Mouse (Mus musculus) lung, postnatal 10 days (tissue): ENCODE data around the gene Slc22a22.
"Not testable (repeated sequence)": the region's sequence is repeated elsewhere in the genome, so short reads cannot be mapped to it uniquely, and the experiment has no call there.

Experiments
- DNase-seq: peaks from one replicate; pipeline ENCODE4 v3.0.0; 2021

Slc22a22 gene

DNA sequence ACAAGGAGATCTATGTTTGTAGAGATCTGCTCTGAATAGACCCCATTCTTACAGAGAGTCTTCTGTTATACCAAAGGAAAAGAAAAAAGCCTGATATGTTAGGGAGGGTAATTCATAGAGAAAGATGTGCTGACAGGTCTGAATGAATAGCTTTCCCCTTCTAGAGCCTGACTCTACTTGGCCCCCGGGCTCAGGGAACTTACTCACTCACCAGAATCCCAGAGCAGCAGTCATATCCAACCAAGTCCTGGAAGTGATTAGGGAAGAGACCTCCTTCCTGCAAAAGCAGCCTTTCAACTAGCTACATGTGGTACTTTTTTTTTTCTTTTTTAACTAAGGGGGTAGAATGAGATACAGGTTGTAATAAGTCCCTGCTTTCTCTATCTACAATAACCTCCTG is 111.0 kb downstream of the Slc22a22 start:
- no peak for DNase-seq

DNA sequence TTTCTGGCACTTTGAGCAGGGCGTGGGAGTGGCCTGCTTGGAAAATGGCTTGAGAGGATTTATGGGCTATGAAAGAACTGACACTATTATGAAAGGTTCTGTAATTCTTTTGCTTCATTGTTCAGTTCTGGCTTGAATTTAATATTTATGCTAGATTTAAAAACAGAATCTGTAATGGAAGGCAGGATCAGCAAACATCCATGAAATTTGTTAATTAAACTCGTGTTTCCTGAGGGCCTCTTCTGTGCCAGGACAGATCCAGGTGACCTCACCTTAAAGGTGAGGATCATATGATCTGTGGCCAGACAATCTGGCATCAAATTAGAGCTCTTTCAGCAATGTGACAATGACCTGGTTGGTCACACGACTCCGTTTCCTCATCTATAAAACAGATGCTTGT is 122.1 kb downstream of the Slc22a22 start:
- no peak for DNase-seq

DNA sequence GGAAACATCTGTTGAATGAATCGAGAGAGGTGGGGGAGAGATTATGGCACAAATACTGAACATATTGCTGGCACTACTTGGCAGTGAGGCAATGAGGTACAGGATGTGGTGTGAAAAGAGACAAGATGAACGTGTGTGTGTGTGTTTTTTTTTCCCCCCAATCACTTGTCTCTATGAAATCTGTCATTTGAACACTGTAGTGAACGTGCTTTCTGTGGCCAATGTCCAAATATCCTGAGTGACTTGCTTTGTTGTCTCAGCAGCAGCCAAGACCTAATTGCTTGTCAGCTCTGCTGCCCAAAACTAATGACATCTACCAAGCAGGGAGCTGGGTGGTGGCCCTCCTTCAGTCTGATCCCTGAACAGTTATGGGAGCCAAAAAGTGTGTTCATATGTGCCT is 136.9 kb downstream of the Slc22a22 start:
- no peak for DNase-seq

DNA sequence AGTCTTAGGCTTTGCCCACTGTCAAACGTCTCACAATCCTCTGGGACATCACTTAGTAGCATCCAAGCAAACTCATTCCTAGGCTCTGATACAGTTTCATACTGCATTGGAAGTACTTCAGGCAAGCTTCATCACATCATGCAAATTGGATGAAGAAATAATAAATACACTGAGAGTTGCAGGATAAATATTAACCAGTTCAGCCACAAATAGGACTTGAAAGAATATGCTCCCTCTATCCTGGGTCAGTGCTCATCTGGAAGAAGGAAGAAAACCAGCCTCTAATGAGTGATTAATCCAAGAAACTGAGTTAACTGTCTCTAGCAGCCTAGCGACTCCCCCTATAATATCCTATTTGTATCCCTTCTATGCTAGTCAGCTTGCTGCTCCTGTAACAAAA is 146.1 kb downstream of the Slc22a22 start:
- DNase-seq: no peak

DNA sequence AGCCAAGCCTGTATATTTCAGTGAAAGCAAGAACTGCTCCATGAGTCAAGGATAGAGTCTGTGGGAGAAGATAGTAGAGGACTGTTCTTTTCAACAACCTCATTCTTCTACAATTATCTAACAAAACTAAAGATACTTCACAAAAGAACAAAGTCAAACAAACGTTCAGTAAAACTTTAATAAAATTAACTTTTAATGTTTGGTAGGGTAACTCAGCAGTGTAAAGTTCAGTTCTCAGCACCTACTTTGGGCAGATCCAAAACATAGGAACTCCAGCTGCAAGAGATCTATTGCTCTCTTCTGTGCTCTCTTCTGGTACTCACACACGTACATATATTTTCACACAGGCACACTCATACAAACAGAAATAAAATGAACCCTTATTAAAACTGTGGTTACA is 159.4 kb downstream of the Slc22a22 start:
- no peak for DNase-seq

DNA sequence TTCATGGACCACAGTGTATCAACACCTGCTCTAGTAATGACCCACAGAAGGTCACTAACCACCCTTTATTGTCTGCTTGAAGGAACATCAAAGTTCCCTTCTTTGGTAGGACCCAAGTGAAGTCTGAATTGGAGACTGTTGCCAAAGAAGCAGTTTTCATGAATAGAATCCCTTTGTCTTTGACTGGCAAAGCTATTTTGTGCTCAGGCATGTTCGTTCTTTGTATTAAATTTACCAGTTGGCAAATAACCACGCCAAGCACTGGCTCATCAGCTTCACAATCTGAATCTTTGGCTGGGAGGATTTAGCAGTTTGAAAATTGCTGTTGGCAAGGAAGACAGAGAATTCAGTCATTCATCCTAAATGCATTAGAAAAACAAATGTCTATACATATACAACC is 160.9 kb downstream of the Slc22a22 start:
- DNase-seq: no peak

DNA sequence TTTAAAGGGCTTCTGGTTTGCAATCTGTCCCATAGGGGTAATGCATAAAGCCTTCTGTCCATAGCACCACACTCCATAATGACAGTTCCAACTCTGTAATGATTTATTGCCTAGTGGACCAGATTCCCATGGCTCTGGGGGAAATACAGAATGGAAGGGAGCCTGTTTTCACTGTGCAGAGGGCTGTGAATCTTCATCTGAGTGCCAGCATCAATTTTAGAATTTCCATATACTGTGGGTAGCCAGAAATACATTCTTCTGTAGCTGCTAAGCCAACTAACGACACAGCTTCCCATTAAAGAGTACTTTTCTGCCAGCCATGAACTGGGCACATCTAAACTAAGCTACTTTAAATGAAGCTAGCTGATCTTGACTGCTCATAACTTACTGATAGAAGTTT is 174.7 kb downstream of the Slc22a22 start:
- DNase-seq: no peak

DNA sequence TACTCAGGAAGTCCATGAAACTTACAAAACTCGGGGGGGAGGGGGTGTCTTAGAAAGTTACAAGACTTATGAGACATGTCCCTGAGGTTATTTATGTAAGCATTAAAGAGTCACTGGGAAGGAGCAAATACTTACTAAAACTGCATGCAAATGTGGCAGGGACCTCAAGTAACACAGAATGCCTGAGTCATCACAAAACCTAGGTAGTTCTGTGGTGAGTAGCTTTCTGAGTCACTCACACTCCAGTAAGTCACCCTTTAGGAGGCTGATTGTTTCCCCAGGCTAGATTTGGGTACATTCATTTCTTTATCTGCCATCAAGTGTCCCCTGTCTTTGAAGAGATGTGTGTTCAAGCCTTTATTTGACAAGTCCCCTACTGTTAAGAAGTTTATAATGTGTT is 198.9 kb downstream of the Slc22a22 start:
- no peak for DNase-seq

DNA sequence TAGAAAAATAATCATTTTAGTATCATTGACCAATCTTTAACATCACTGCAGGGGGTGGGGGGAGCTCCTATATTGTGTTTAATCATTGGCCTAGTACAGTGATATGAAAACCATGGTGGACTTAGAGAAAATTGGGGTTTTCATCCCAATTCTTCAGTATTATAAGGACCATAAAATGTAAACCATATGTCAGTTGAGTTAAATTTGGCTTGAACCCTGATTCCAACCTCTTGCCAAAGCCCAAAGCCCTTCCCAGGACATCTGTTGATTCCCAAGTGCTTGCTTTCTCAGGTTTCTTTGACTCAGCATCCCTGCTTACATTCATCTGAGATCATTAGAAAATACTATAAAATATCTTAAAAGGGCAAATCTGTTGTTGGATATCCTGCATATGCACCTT is 201.0 kb downstream of the Slc22a22 start:
- DNase-seq: no peak

DNA sequence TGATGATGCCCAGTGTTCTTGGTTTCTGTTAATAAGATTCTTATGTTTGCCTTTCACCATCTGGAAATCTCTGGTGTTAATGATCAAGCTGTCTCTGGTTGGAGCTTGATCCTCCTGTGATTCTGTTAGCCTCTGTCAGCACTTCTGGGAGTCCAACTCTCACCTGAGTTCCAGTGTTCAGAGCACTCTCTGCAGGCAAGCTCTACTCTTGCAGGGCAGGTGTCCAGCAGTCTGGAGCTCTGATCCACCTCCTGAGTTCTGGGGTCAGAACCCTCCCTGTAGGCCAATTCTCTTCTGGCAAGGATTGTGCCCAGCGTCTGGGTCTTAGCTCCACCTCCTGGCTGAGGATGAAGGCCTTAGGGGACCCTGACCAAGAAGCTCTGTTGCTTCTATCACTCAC is 237.4 kb downstream of the Slc22a22 start:
- not testable (repeated sequence) for DNase-seq

DNA sequence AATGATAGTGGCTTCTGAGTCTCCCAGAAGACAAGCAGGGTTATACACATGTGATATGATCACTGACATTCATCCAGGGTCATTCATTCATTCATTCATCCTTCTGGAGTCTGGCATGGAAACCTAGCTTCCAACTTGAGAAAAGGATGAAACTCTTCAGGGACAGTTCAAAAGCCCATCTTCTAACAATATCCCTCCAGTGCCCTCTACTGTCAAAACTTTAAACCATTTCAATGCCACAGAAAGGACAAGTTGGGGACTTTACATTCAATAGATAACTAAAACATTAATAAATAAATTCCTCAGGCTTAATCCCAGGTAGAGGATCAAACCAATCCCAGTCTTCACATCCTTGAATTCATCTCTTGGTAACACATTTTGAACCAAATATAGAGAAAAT is 247.0 kb downstream of the Slc22a22 start:
- no peak for DNase-seq

DNA sequence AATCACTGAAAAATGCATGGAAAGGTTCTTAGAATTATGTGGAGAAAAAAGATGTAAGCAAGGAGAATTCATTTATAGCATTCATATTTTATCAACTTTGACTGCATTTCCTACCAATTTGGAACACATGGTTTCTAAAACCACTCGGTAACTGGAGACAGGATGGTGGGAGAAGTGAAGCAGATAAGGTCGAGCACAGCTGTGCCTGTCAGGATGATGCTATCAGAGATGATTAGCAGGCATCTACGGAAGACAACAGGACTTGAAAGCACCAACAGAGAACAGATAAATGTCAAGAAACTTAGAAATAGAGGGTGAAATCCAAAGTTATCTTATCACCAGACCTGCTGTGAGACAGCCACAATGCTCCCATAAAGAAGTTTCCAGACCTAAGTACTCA is 272.1 kb downstream of the Slc22a22 start:
- no peak for DNase-seq

DNA sequence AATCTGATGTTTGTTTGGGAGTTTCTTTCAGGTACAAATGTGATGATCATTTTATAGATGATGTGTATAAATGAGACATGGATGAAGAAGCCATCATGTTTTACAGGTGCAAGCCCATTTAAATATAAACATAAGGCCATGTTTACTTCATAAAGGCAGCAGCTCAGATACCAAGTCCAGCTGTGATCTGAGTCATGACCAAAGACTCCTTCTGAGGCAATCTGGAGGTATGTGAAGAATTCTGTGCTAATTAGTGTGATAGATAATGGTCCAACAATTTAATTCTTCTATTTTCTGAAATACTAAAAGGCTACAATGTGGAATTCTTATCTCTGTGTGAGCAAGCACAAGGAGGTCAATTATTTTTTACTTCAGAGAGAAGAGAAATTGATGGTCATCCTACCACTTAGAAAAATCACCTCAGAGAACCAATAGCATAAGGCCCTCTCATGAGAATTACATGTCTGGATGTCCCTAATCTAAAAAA is 272.9 kb downstream of the Slc22a22 start:
- DNase-seq: no peak
